Mouse (Mus musculus) olfactory bulb, adult 2 months (tissue): ENCODE measurements around the gene Reep3. TPM values are rescaled to one million over a fixed set of nuclear protein-coding genes. Genes with fewer than 3 reads are reported as not detected.

ENCODE experiments used
- H3K27ac ChIP-seq: fragments of 200-500 bp; 2 replicates; pipeline ENCODE4 v1.5.1; 2012; ENCODE audit warnings: low read depth, low read length; ENCODE audit not compliant: insufficient read depth
- H3K4me1 ChIP-seq: fragments of 200-500 bp; 2 replicates; pipeline ENCODE4 v1.6.1; 2012; ENCODE audit warnings: low read length; ENCODE audit not compliant: control insufficient read depth, insufficient read depth
- H3K4me3 ChIP-seq: fragments of 200-500 bp; 2 replicates; pipeline ENCODE4 v1.5.1; 2012; ENCODE audit warnings: mild to moderate bottlenecking, low read depth, low read length, moderate library complexity; ENCODE audit not compliant: insufficient read depth
- CTCF ChIP-seq: fragments of 200-500 bp; IDR thresholded peaks from 2 replicates; pipeline ENCODE4 v1.5.1; 2012; ENCODE audit warnings: low read depth, mild to moderate bottlenecking, low read length, moderate library complexity; ENCODE audit not compliant: insufficient read depth
- POLR2A ChIP-seq: fragments of 200-500 bp; IDR thresholded peaks from 2 replicates; pipeline ENCODE4 v1.6.1; 2012; ENCODE audit warnings: mild to moderate bottlenecking, low read depth, low read length, moderate library complexity; ENCODE audit not compliant: insufficient read depth
- WGBS: fragments of 180-500 bp; shearing (Covaris S2); methylation state at CpG from one replicate; pipeline ENCODE4 v1.1.7; 2018; 5-methylcytosine and 5-hydroxymethylcytosine counted together
- polyA plus RNA-seq: library from polyadenylated mRNA; stranded (reverse); fragments of >200 nt; gene quantifications from 2 replicates; pipeline ENCODE4 v1.2.4, GENCODE M21; 2012; ENCODE audit warnings: low replicate concordance; ENCODE audit not compliant: missing spikeins, insufficient read depth, insufficient read length

The Reep3 gene
- polyA plus RNA-seq, 1 experiment: not detected

- Histone ChIP-seq H3K4me1 (no peaks in the 10 kb centered on the region), H3K4me3 (no peak overlapping the region), H3K27ac (no peak overlapping the region)
- 94% methylated on average over 3 of the region's 3 CpGs for WGBS
- TF ChIP-seq CTCF: no peak
These were observed 119.7 kb downstream of the Reep3 start for GRCm38 (mm10) chr10:66977093-66977492.

GRCm38 (mm10) chr10:66975451-66975850 lies 121.3 kb downstream of the Reep3 start:
- WGBS: 70% methylated on average over 1 of the region's 1 CpGs
- TF ChIP-seq POLR2A: no peak
- no peak for TF ChIP-seq CTCF
- Histone ChIP-seq H3K4me1 (no peaks in the 10 kb centered on the region), H3K27ac (no peak overlapping the region), H3K4me3 (no peak overlapping the region)

GRCm38 (mm10) chr10:66974417-66974816 lies 122.3 kb downstream of the Reep3 start:
- no peak for TF ChIP-seq CTCF
- no peak for TF ChIP-seq POLR2A
- no peak overlapping the region for H3K27ac ChIP-seq
- WGBS: 72% methylated on average over 4 of the region's 4 CpGs
- no peak overlapping the region for H3K4me3 ChIP-seq
- H3K4me1 ChIP-seq: no peaks in the 10 kb centered on the region

GRCm38 (mm10) chr10:66973866-66974265 lies 122.9 kb downstream of the Reep3 start:
- TF ChIP-seq POLR2A (no peak), CTCF (no peak)
- no peak overlapping the region for H3K27ac ChIP-seq
- 61% methylated on average over 6 of the region's 6 CpGs for WGBS
- no peaks in the 10 kb centered on the region for H3K4me1 ChIP-seq
- no peak overlapping the region for H3K4me3 ChIP-seq

GRCm38 (mm10) chr10:66973274-66973673 lies 123.5 kb downstream of the Reep3 start:
- no peak overlapping the region for H3K27ac ChIP-seq
- H3K4me1 ChIP-seq: no peaks in the 10 kb centered on the region
- no peak for TF ChIP-seq POLR2A
- no peak for TF ChIP-seq CTCF
- no peak overlapping the region for H3K4me3 ChIP-seq
- WGBS: 84% methylated on average over 2 of the region's 2 CpGs

- Histone ChIP-seq H3K4me3 (no peak overlapping the region), H3K27ac (no peak overlapping the region), H3K4me1 (peaks cover 2% of the 10 kb centered on the region; the same call in 1 of the 2 replicates)
- 91% methylated on average over 23 of the region's 23 CpGs for WGBS
- TF ChIP-seq CTCF (no peak), POLR2A (no peak)
These were observed 126.2 kb downstream of the Reep3 start for GRCm38 (mm10) chr10:66970336-66971115.

GRCm38 (mm10) chr10:66969581-66969980 lies 127.2 kb downstream of the Reep3 start:
- Histone ChIP-seq H3K4me3 (no peak overlapping the region), H3K27ac (no peak overlapping the region), H3K4me1 (peaks cover 2% of the 10 kb centered on the region; the same call in 1 of the 2 replicates)
- no peak for TF ChIP-seq POLR2A
- TF ChIP-seq CTCF: no peak
- 78% methylated on average over 2 of the region's 2 CpGs for whole genome bisulfite sequencing

GRCm38 (mm10) chr10:66969081-66969480 lies 127.7 kb downstream of the Reep3 start:
- TF ChIP-seq CTCF: no peak
- no peak for TF ChIP-seq POLR2A
- Histone ChIP-seq H3K27ac (no peak overlapping the region), H3K4me3 (no peak overlapping the region), H3K4me1 (peaks cover 2% of the 10 kb centered on the region; the same call in 1 of the 2 replicates)
- WGBS: 82% methylated on average over 5 of the region's 5 CpGs

GRCm38 (mm10) chr10:66968541-66968940 lies 128.2 kb downstream of the Reep3 start:
- Histone ChIP-seq H3K4me1 (peaks cover 2% of the 10 kb centered on the region; the same call in 1 of the 2 replicates), H3K4me3 (no peak overlapping the region), H3K27ac (no peak overlapping the region)
- 68% methylated on average over 4 of the region's 4 CpGs for WGBS
- no peak for TF ChIP-seq POLR2A
- TF ChIP-seq CTCF: no peak
